Mouse (Mus musculus): ENCODE data around the gene Scfd2.

The Scfd2 gene

DNA sequence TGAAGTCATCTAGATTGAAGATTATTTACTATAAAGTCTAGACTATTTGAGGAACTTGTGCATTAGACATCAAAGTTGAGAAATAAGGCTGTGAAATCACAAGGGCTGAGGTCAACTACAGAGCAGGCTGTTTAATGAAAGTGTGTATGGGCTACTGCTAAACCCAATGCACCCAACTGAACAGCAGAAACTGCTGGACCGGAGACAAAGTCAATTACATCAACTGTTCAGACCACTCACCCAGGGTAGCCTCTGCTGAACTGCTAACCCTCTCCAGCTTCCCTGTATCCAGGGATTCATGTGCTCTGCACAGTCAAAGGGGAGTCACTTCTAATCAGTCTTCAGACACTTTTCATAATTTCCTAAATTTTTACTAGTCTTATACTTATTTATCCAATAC, 292.2 kb downstream of the Scfd2 start:
- DNase-seq: no peak

DNA sequence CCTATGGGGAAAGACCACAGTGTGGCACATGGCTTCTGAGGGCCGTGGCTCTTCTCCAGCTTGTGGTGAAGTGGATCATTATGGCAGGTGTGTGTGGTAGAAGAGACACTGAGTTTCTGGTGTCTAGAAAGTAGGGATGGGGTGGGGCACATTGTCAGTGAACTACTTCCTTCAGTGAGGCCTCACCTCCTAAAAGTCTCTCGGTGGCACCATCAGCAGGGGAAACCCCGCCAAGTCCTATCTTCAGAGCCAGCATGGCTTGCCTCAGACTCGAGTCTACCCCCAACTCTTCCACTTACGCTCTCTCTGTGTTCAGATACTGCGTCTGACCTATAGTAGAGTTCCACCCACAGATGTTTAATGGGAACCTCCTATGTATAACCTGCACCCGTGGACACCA, 297.8 kb downstream of the Scfd2 start:
- no peak for DNase-seq

DNA sequence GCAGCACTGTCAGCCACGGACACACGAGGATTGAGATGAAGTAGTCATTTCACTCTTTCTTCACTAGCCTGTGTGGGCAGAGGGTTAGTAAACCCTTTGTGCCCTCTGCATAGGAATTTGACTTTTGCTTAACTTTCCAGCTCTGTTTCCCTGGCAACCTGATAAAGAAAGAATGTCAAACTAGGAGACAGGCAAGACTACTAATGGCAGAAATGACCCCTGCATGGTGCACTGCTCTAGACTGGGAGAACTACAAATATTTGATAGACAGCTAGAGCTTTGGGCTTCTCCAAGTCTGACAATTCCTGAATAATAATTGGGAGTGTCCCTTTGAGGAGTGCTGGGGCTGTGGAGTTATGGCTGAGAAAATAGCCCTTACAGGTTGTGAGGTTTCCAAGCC, 301.0 kb downstream of the Scfd2 start:
- no peak for DNase-seq

DNA sequence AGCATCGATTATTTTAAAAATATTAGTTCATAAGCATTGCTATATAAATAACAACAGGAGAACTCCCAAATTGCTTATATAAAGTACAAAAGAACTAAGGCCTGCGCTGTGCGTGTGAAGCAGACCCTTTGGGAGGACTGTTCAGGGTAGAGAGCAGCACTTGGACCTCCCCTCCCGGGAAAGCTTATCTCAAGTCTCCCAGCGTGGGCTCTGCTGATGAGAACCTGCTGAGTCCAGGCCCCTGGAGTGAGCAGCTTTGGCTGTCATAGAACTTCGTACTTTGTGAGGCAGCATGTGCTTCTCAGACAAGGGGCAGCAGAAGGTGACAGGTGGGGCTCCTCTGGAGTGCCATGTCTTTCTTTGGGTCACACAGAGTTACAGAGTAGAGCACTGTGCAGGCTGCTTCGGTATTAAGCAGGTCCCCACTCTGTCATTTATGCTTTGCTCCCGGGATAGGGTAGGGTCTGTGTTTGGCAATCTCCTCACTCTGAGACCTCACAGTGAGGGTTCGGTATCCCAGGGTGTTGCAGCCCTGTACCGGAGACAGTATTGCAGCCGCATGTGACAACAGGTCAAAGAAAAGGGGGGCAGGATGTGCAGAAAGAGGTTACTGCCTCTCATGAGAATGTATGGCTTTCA, 301.7 kb downstream of the Scfd2 start:
- DNase-seq: no peak

DNA sequence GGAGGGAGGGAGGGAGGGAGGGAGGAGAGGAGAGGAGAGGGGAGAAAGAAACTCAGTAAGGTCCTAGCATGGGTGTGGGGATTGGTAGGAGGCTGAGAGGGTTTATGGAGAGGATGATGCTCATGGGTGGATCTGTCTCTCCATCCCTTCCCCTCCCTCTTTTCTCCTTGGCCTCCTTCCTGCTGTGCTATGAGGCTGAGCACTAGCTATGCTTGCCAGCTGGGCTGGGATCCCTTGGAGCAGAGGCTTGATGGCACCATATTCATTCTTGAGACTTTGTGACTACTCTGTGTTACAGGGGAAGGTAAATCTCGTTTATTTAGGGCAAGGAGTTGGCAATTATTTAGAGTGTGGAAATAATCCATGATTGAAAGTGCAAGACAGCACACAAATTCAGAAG, 302.6 kb downstream of the Scfd2 start:
- DNase-seq: no peak

DNA sequence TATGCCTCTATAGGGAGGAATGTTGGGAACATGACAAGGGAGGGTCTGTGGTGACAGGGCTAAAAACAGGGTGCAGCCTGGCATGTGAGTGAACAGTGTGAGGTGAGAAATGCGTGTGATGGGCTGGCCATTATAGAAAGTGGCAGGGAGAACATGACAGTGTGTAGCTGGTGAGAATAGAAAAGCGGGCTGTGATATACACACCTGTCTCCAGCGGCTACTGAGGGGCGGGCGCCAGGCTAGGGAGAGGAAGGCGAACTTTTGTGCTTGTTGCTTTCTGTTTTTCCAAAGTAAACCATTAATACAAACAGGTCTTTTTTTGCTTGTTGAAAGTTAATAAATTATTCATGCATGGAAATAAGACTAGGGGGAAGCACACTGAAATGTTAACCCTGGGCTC, 304.2 kb downstream of the Scfd2 start:
- DNase-seq: no peak

DNA sequence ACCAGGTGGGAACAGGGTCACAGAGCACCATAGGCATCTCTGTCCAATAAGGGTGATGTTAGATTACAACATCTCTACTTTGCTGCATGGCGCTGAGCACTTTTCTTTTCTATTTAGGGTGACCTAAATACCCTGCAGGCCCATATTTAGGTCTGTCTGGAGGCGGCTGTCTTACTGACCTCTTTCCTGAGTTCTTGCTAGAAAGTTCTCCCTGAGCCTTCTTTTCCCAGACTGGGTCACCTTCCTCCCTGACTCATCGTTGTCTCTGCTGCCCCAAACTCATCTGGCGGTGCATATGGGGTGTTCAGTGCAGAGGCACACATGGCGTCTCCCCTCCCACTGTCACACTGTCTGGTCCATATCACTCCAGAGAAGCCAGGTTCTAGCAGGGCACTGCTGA, 305.4 kb downstream of the Scfd2 start:
- DNase-seq: no peak

DNA sequence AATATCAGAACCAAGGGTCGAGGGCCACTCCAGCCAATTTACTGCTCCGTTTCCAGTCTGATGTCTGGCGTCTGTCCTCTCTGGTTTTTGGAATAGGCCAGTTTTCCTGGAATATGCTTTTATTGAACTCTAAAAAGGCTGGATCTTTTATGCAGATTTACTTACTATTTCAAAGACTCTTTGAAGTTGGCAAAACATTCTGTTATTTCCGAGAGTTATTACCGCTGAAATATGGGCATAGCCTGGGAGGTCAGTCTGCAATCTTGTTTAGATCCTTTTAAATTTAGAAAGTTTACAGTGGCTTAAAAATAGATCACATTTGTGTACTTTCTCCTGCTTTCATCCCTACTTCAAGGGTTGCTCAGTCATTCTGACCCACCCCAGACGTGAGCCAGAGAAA, 307.1 kb downstream of the Scfd2 start:
- no peak for DNase-seq

DNA sequence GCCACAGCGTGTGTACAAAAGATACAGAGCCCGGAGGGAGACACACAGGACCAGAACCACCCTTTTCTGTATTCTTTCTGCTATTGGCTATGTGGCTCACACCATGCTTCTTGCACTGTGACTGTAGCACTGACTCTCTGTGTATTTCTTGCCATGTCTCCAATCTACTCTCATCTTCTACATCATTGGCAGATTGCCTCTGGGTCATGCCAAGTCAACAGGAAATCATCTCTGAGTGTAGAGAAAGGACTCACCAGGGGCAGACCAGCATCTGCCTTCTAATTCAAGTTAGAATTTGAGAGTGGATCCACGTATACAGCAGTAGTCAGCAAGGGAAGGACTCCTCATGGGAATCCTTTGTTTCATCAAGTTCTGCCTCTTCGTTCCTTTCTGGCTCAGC, 308.9 kb downstream of the Scfd2 start:
- no peak for DNase-seq

DNA sequence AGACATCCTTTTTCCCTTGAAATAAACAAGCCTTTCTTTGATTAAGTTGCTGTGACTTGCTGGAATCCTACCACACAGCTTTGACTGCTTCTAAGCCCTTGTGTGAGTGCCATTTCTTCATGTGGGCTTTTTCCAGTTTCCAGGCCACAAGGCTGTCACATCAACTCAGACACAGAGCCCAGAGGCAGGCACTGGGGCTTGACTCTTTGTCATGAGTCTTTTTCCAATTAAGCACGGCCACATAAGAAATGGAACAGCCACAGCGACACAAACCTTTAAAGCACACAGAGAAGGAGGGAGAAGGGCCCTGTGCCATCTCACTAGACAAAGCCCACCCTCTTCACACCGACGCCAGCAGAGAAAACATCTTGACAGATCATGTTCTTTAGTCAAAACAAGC, 313.0 kb downstream of the Scfd2 start:
- peak; percentile 54 for DNase-seq

DNA sequence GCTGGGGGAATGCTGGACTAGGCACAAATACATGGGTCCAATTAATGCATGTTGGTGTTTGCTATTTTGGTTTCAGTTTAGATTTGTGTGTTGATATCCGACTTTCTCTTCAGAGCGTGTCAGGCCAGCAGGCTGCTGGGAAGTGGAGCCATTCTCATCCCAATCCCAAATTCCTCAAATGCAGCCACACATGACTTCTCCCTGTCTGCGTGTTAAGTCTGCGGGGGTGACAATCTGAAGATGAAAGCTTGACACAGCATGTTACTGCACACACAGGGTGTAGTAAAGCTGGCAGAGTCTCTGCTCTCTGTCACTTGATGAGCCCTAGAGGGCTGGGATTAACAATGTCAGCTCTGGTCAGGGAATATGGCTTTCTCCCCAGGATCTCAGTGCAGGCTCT, 316.4 kb downstream of the Scfd2 start:
- DNase-seq: no peak

DNA sequence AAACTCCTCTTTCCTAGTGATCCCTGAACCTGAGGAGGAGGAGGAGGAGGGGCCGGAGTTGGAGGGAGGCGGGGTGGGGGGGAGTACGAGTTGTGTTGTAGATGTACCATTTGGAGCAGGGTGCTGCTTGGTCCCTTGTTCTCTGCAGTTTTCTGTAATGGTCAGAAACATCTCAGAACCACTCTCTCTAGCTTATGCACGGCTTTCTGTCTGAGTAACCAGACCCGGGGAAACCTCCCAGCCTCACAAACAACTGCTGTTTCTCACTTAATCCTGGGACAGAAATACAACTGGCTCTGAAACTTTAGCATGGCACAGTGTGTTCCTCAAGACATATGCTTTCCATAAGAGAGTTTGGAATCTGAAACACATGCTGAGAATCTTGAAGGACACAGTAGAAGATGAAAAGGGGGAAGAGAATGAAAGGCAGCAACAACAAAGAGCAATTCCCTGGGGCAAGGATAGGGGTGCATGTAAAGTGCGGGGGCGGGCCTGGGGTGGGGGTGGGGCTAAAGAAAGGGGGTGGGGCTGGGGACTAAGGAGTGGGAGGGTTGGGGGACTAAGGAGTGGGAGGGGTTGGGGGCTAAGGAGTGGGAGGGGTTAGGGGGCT, 317.0 kb downstream of the Scfd2 start:
- no peak for DNase-seq

DNA sequence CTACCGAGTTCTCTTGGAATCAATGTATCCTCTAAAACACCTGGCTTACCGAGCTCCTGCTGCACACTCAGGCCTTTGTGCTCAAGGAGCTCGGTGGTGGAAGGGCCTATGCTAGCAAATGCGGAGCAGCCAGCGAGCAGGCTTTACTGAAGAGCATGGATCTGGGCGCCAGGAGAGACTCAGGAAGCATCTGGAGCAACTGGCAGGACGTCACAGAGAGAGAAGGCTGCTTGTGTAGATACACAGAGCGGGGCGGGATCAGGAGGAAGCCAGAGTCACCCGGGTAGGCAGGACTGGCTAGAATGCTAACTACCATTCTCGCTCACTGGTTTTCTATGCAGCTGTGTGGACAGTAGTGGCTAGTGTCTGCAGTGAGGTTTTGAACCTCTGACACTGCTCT, 320.2 kb downstream of the Scfd2 start:
- DNase-seq: no peak

DNA sequence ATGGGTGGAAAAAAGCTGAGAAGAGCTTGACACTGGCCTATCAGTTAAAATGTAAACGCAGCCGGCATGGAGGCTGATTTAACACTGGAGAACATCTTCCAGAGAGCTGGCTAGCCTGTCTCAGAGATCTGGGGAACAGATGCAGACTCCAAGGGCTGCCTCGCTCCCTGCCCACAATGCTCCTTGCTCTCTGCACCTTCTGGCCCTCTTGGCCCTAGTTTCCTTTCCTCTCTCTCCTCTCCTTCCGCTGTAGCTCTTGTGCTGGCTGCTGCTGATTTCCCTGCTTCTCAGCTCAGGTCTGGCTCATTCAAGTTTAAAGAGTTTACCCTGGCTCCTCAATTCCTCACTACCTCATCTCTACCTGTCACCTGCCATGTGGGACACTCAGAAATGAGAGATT, 321.9 kb downstream of the Scfd2 start:
- DNase-seq: no peak

DNA sequence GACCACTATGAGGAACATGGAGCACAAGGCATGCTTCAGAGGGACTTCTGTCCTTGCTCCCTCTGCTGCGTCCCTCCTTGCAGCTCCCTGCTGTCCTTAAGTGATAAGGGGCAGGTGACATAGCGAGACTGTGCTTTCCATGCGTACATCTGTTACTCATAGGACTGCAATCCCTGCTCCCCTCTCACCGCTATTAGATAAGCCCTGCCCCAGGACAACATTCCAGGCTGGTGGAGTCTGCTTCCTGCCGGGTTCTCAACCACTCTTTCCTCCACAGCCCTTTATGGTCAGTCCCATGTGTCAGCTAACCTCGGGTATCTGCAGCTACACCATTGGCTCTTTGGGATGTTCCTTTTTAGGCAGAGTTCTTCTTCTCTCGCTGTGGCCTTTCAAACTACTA, 323.1 kb downstream of the Scfd2 start:
- no peak for DNase-seq

DNA sequence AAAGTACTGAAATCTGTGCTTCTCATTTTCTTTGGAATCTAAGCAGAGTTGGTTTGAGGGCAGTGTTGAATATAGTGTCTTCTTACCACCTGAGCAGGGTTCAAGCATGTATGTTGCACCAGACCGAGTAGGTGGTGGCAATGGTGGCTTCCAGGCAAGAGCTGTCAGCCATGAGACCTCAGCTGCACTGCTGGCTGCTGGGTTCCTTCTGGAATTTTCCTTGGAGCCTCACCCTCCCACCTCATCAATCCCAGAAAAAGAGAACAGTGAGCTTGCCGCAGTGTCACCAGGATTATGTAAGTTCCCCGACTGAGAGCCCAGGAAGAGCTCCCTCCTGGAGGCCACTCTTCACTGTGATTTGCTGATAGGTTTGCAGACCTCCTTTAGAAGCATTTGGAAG, 324.4 kb downstream of the Scfd2 start:
- no peak for DNase-seq

DNA sequence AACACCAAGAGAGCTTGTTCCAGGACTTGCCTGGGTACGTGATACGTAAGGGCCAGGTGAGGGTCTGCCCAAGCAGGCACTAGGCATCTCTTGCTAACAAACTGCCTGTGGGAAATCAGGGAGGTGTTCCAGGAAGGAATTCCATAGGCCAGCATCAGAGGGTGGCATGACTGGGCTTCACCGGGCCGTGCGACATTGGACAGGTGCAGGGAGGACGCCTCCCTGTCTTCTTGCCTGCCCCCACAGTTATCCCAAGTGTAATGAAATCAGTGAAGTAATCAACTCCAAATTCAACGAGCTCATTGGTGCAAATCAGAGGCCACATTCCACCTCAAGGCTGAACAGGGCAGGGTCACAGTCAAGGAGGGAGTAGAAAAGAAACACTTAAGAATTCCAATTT, 324.9 kb downstream of the Scfd2 start:
- no peak for DNase-seq

DNA sequence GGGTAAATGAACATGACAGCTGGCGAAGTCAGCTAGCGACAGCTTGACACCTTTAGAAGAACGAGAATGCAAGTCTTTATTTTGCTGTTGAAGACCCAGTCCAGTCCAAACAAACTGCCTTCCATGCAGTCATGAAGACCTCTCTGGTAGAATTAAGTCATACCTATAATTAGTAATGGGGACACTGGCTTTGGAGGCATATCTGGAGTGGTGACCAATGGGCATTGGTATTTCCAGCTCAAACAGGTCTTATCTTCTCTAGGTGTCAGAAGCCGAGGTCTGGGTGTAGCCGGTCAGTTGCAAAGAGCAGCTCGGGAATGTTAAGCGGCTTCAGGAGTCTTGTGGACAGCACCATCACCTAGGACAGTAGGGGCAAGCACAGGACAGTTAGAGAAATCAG, 325.5 kb downstream of the Scfd2 start:
- DNase-seq: no peak

DNA sequence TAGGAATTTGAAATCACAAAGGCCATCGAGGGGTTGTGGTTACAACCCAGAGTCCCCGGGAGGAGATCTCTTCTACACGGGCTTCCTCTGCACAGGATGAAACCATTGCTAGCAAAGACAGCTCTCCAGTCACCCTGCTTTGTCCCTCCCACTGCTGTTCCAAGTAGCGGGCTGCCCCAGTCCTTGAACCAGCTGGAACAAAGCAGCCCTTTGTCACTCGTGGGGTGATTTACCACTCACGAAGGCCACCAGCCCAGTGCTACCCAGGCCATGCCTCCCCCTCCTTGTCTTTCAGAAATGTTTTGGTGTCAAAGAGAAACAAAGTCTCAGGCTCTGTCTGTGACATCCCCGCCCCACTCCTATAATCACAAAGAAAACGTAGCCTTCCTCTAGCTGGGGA, 326.1 kb downstream of the Scfd2 start:
- peak; percentile 64 for DNase-seq

DNA sequence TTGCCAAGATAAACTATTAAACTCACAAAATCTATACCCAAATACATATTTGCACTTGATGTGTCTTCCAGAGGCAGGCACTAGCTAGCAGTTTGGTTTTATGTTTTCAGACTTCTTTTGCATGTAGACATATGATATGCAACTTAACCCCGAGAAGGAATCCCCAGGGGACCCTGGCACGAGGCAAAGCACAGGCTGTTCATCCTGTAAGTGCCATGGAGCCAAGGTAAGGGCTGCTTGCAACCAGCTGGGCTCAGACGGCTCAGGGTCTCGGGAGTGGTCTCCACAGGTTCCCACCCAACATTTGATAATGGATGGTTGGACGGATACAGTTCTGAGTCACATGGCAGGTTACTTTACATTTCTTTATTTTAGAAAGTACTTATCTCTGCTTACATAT, 327.1 kb downstream of the Scfd2 start:
- no peak for DNase-seq

DNA sequence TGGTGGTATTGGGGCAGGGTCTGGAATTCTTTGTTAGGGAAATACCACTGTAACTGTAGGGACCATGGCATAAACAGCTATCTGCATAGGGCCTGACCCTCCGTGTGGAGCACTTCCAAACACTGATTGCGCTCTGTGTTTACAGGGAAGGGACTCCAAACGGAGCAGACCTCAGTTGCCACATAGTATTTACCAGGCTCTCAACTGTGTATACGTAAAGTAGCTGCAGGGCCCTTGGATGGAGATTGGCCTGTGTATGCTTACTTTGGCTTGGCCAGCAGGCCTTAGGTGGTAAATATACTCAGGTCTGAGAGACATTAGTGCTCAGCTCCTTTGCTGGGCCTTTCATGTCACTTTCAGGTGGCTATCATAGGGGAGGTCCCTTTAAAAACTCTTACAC, 329.0 kb downstream of the Scfd2 start:
- DNase-seq: no peak

DNA sequence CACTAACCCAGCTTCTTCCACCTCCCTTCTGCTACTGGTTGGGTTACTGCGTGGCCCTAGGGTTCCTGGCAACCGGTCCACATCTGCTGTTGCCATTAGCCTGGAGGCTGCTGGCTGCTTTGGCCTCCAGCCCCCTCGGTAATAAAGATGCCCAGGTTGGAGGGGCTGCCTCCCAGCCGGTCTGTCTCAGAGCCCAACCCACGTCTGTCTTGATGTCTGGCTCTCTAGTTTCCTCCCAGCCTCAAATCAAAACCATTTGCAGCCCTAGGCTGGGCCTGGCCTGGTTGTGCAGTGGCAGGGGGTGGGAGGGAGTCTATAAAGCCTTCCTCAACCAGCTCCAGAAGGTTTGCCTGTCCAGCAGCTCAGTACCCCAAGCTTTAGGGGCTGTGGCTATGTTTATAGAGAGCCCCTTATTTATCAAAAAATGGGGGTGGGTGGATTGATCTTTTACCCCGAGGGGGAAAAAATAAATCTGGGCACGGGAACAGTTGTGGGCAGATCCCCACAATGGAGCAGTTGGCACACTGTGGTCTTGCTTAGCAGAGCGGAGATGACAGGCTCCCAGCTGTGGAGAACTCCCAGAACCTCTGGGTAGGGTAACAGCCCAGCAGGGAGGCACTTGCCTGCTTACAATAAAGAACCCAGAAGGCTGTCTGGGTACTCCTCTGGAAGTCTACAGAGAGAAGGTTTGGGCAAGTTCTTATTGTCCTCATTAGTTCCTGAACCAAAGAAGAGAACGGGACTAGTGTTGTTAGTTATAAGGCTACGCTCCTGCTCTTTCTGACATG, 329.8 kb downstream of the Scfd2 start:
- DNase-seq: no peak

DNA sequence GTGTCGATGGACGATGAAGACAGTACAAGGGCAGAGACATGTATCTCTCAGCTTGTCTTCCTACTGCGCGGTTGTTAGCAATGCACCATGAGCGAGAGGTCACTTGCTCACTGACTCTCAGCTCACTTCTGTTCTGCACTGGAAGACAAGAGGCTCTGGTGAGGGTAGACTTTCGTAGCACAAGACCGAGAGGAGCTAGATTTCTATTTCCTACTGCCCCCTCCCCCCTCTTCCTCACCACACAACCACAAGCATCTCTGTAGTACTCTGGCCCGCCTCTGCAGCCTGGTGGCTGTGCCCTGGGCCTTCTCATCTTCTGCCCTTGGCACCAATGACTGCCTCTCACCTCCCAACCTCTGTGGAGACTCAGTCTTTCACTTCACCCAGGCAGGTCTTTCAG, 331.1 kb downstream of the Scfd2 start:
- no peak for DNase-seq

DNA sequence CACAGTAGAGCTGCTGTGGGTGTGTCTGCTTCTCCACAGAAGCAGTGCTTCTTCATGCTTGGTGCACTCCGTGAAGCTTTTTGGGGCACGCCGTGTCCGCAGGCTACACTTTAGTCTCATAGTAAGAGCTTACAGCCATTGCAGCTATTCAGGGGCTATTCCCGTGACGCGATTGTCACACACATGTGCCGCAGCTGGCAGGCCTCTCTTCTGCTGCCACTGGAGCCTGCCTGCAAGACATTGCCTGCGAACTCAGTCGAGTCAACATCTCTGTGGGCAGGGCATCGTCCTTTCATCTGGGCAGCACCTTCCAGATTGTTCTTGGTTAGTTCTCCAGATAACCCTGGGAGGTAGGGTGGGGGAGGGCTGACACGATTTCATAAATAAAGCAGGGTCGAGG, 331.8 kb downstream of the Scfd2 start:
- DNase-seq: no peak

DNA sequence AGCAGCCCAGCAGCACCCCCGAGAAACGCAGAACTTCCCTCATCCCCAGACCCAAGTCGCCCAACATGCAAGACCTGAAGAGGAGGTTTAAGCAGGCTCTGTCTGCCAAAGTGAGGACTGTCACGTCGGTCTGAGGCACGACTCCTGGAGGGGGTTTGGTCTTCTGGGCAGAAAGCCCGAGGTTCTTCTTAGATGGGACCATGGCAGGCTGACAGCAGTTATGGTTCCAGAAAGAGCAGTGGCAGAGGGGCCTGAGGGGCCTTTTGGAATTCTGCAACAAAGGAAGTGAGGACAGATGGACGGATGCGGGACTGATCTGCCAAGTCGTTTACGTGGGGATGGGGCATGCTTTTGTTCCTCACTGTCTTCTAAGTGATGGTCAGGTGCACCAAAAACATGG, 333.1 kb downstream of the Scfd2 start:
- DNase-seq: no peak
